Mouse (Mus musculus): ENCODE results near the gene Pip4k2c.

DNA sequence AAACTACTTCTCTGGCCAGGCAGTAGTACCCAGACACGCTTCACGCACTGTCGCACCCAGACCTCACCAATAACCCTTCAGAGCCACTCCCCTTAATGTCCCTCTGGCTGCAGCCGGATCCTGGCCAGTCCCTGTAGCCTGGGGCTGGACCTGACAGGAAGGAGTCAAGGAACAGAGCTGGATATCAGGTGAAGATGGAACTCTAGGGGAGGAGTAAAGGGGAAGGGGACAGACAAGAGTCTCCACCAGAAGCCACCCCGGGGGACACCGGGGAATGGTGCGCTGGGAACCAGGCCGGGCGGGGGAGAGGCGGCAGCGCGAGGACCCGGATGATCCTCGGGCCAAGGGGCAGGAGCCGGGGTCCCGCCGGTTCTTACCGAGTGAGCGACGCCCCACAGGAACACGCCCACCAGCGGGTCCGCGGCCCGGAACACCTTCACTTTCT is 402 bp downstream of the Pip4k2c start:
- TF ChIP-seq CTCF (IDR thresholded peaks at IDR 0.05; ENCODE audit: low read depth, low read length) (no peak), EP300 (IDR thresholded peaks at IDR 0.05; ENCODE audit: insufficient read depth, low read depth, low read length) (no peak)
